Mouse (Mus musculus): Measurements from ENCODE around the gene Ctsz.

Gene Ctsz

GRCm38 (mm10) chr2:174438737-174439449, at the start of gene Ctsz:
Ctsz (minus strand) TSS chr2:174439039.
- no peak for TF ChIP-seq GATA4 (IDR thresholded peaks at IDR 0.05; ENCODE audit: insufficient replicate concordance, low read length)

- TF ChIP-seq GATA4 (IDR thresholded peaks at IDR 0.05; ENCODE audit: insufficient replicate concordance, low read length), result no peak
Observed at GRCm38 (mm10) chr2:174487005-174487404, 48.2 kb upstream of the Ctsz start.

- no peak for TF ChIP-seq GATA4 (IDR thresholded peaks at IDR 0.05; ENCODE audit: insufficient replicate concordance, low read length)
Observed at GRCm38 (mm10) chr2:174478746-174479145, 39.9 kb upstream of the Ctsz start.

- TF ChIP-seq GATA4 (IDR thresholded peaks at IDR 0.05; ENCODE audit: insufficient replicate concordance, low read length), result no peak
Observed at GRCm38 (mm10) chr2:174477543-174478319, 38.9 kb upstream of the Ctsz start.

- TF ChIP-seq GATA4 (IDR thresholded peaks at IDR 0.05; ENCODE audit: insufficient replicate concordance, low read length), result no peak
Observed at GRCm38 (mm10) chr2:174473550-174473927, 34.7 kb upstream of the Ctsz start.

GRCm38 (mm10) chr2:174472818-174473549, 34.1 kb upstream of the Ctsz start, which contains the start of gene Prelid3b:
Prelid3b (minus strand) TSS chr2:174473081.
- peak; percentile 78; the same call in 1 of the 2 replicates for TF ChIP-seq GATA4 (IDR thresholded peaks at IDR 0.05; ENCODE audit: insufficient replicate concordance, low read length)

GRCm38 (mm10) chr2:174472407-174472806, 33.6 kb upstream of the Ctsz start:
- no peak for TF ChIP-seq GATA4 (IDR thresholded peaks at IDR 0.05; ENCODE audit: insufficient replicate concordance, low read length)

- no peak for TF ChIP-seq GATA4 (IDR thresholded peaks at IDR 0.05; ENCODE audit: insufficient replicate concordance, low read length)
Observed at GRCm38 (mm10) chr2:174470786-174471405, 32.1 kb upstream of the Ctsz start.

- TF ChIP-seq GATA4 (IDR thresholded peaks at IDR 0.05; ENCODE audit: insufficient replicate concordance, low read length), result no peak
Observed at GRCm38 (mm10) chr2:174470333-174470732, 31.5 kb upstream of the Ctsz start.

- TF ChIP-seq GATA4 (IDR thresholded peaks at IDR 0.05; ENCODE audit: insufficient replicate concordance, low read length), result peak; percentile 12; the same call in 1 of the 2 replicates
Observed at GRCm38 (mm10) chr2:174463789-174464523, 25.1 kb upstream of the Ctsz start, which contains the start of gene Atp5e. Atp5e (minus strand) TSS chr2:174464105.

- no peak for TF ChIP-seq GATA4 (IDR thresholded peaks at IDR 0.05; ENCODE audit: insufficient replicate concordance, low read length)
Observed at GRCm38 (mm10) chr2:174463370-174463769, 24.5 kb upstream of the Ctsz start.

GRCm38 (mm10) chr2:174459365-174459764, 20.5 kb upstream of the Ctsz start:
- TF ChIP-seq GATA4 (IDR thresholded peaks at IDR 0.05; ENCODE audit: insufficient replicate concordance, low read length), result no peak

GRCm38 (mm10) chr2:174453681-174454080, 14.8 kb upstream of the Ctsz start:
- no peak for TF ChIP-seq GATA4 (IDR thresholded peaks at IDR 0.05; ENCODE audit: insufficient replicate concordance, low read length)

GRCm38 (mm10) chr2:174450353-174450752, 11.5 kb upstream of the Ctsz start, which contains the start of gene Tubb1:
Tubb1 (plus strand) TSS chr2:174450695.
- no peak for TF ChIP-seq GATA4 (IDR thresholded peaks at IDR 0.05; ENCODE audit: insufficient replicate concordance, low read length)
